Mouse (Mus musculus) heart, embryonic 10.5 days (tissue): ENCODE data around the gene Slc6a8. TPM values are rescaled to one million over a fixed set of nuclear protein-coding genes. Genes with fewer than 3 reads are reported as not detected.
A peak's percentile ranks its signal among the peaks of the same experiment; 100 is the strongest.

Experiments used
- DNase-seq: peaks from one replicate; pipeline ENCODE4 v3.0.0-alpha.2; 2017; ENCODE audit warnings: low spot score
- H3K27ac ChIP-seq: fragments of 300-500 bp; sonication (generic); 2 replicates; pipeline ENCODE4 v1.5.1; 2016; ENCODE audit warnings: mild to moderate bottlenecking
- H3K27me3 ChIP-seq: fragments of 300-500 bp; sonication (generic); 2 replicates; pipeline ENCODE4 v1.6.1; 2016; ENCODE audit warnings: mild to moderate bottlenecking; ENCODE audit not compliant: poor library complexity, insufficient read depth, severe bottlenecking
- H3K36me3 ChIP-seq: fragments of 300-500 bp; sonication (generic); 2 replicates; pipeline ENCODE4 v1.6.1; 2016; ENCODE audit warnings: mild to moderate bottlenecking, moderate library complexity
- H3K4me1 ChIP-seq: fragments of 300-500 bp; sonication (generic); 2 replicates; pipeline ENCODE4 v1.6.1; 2016; ENCODE audit warnings: mild to moderate bottlenecking
- H3K4me3 ChIP-seq: fragments of 300-500 bp; sonication (generic); 2 replicates; pipeline ENCODE4 v1.5.1; 2016; ENCODE audit warnings: mild to moderate bottlenecking, moderate library complexity
- H3K9me3 ChIP-seq: fragments of 300-500 bp; sonication (generic); 2 replicates; pipeline ENCODE4 v1.6.1; 2016; ENCODE audit warnings: mild to moderate bottlenecking, moderate library complexity
- WGBS: fragments of 180-500 bp; shearing (Covaris S2); methylation state at CpG from one replicate; pipeline ENCODE4 v1.1.7; 2016; 5-methylcytosine and 5-hydroxymethylcytosine counted together
- polyA plus RNA-seq: library from polyadenylated mRNA; unstranded; fragments of >200 nt; fragmentation: Nextera tagmentation; extraction: Ambion mirVana; gene quantifications from 2 replicates; pipeline ENCODE4 v1.2.1, GENCODE M21; 2016

The Slc6a8 gene
- polyA plus RNA-seq = 5.8 and 6.2 TPM in 2 replicates

DNA sequence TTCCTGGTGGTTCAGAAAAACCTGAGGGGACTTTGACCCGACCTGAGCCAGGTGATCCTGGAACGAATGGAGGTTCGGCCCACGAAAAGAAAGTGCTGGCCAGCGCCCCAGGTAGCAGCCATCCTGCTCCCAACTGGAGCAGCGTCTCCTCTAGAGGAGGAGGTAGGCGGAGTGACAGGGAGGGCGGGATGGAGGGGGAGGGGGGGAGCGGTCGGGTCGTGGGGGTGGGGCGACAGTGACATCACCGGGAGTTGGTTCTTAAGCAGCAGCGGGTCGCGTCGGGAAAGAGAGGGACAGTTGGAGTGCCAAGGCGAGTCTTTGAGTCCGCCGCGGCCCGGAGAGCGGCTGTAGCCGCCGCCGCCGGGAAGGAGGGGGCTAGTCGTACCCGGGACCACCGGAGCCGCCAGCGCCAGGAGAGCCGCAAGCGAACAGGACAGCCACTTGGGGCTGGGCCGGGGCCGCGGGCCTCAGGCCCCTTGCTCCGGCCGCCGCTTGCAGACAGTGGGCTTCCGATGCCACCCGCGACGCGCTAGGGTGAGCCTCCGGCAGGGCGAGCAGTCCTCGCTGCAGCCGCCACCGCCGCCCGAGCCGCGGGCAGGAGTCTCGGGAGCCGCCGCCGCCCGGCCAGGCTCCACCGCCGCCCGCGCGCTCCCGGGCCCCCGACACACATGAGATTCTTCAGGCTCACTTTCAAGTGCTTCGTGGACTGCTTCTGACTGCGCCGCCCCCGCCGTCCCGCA is at the start of gene Slc6a8:
Gene Slc6a8 (plus strand): TSS at position 272 of the 740 bp plus-strand sequence.
- Histone ChIP-seq H3K4me3 (peak within 1 kb of the TSS; percentile 68), H3K27me3 (peaks cover 24% of the 10 kb centered on the region), H3K36me3 (peaks cover 17% of the 10 kb centered on the region), H3K9me3 (no peaks in the 10 kb centered on the region), H3K27ac (peak within 1 kb of the TSS; percentile 89), H3K4me1 (0 out of 2 replicates have a peak, but pooled peaks cover 6% of the 10 kb centered on the region)
- peak; percentile 87 for DNase-seq
- 8% methylated on average over 56 of the region's 72 CpGs for WGBS

DNA sequence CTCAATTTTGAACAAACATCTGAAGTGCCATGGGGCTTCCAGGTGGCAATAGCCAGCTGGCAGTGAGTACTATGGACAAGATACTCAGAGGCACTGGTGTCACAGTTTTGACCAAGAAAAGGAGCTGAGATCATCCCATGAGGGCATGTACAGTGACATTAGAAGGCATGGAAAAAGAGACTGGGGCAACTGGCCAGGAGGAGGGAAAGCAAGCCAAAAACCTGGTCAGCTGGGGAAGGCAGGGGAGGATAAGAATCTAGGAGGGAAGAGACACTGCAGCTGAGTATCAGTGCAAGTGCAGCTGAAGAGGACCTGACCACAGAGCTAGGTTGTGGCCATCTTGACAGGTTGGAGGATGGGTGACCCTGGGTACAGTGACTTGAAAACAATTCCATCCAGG is 46.0 kb upstream of the Slc6a8 start:
- no peak for DNase-seq
- no peak overlapping the region for H3K4me3 ChIP-seq
- H3K27ac ChIP-seq = no peak overlapping the region
- H3K9me3 ChIP-seq = no peaks in the 10 kb centered on the region
- no peaks in the 10 kb centered on the region for H3K4me1 ChIP-seq
- H3K27me3 ChIP-seq = peaks cover 54% of the 10 kb centered on the region; the same call in 1 of the 2 replicates
- no peaks in the 10 kb centered on the region for H3K36me3 ChIP-seq

DNA sequence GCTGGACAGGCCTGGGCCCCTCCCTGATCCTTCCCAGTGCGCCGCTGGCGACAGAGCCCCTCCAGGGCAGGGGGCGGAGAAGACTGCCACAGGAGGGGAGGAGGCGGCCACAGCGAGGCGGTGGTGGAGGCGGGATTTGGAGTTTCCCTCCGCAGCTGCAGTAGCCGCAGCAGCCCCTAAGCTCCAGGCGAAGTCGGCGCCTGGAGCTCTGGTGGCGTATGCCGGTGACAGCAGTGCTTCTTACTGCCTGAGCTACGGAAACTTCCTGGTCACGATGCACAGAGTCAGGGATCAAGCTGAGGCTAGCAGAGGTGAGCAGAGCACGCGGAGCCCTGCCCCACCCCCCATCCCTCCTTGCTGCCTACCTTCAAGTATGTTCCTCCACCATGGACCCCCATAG is 37.5 kb upstream of the Slc6a8 start:
- Histone ChIP-seq H3K9me3 (no peaks in the 10 kb centered on the region), H3K36me3 (no peaks in the 10 kb centered on the region), H3K4me1 (peaks cover 19% of the 10 kb centered on the region), H3K27ac (no peak overlapping the region), H3K4me3 (peak overlapping the region; percentile 40; the same call in 1 of the 2 replicates), H3K27me3 (peaks cover 93% of the 10 kb centered on the region)
- 15% methylated on average over 19 of the region's 19 CpGs for WGBS
- DNase-seq = no peak

GRCm38 (mm10) chrX:73637415-73637814 is 35.5 kb upstream of the Slc6a8 start:
- H3K36me3 ChIP-seq = no peaks in the 10 kb centered on the region
- H3K4me1 ChIP-seq = peaks cover 19% of the 10 kb centered on the region
- peak overlapping the region; percentile 48 for H3K4me3 ChIP-seq
- H3K27ac ChIP-seq = no peak overlapping the region
- DNase-seq = no peak
- peaks cover 89% of the 10 kb centered on the region for H3K27me3 ChIP-seq
- no peaks in the 10 kb centered on the region for H3K9me3 ChIP-seq
- 10% methylated on average over 19 of the region's 19 CpGs for WGBS

DNA sequence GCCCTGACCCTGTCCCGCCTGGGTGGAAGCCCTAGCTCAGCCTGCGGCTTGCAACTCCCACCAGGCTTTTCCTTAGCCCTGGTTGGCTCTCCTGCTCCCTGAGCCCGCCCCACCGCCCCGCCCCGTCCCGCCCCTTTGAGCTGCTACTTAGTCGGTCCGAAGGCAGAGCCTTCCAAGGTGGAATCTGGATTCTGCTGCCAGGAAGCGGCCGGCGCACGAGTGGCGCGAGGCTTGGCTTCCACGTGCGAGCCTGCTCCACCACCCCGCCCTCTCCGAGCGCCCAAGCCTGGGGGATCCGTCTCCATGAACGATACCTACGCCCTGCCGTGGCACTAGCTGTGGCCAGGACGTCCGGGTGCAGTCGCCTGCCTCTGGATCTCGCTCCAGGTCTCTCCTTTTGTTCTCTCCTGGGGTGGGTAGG is 33.7 kb upstream of the Slc6a8 start, which contains the start of gene Dusp9:
Gene Dusp9 (plus strand): TSS at position 165 of the 421 bp plus-strand sequence.
- Histone ChIP-seq H3K4me3 (peak within 1 kb of the TSS; percentile 57), H3K9me3 (no peaks in the 10 kb centered on the region), H3K4me1 (peaks cover 19% of the 10 kb centered on the region), H3K36me3 (no peaks in the 10 kb centered on the region; the same call in 1 of the 2 replicates), H3K27me3 (peaks cover 80% of the 10 kb centered on the region), H3K27ac (peak within 1 kb of the TSS; percentile 81)
- DNase-seq = peak; percentile 84
- WGBS = 11% methylated on average over 28 of the region's 28 CpGs

DNA sequence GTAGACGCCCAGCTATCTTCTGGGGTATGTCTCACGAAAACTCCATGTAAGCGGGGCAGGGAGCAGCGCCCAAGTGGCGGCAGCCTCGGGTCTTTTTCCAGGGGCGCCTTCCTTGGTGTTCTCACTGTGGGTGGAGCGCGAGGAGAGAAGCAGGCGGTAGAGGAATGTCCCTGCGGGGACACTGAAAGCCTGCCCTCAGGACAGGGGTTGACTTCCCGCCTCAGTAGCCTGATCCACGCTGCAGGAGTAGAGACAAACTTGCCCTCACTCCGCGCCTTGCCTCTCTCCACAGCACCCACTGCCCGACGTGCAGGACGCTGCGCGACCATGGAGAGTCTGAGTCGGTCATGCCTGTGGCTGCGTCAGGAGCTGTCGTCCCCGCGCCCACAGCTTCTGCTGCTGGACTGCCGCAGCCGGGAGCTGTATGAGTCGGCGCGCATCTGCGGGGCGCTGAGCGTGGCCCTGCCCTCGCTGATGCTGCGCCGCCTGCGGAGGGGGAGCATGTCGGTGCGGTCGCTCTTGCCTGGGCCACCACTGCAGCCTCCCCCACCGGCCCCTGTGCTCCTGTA is 33.0 kb upstream of the Slc6a8 start:
- H3K27me3 ChIP-seq = peaks cover 75% of the 10 kb centered on the region
- H3K27ac ChIP-seq = peak overlapping the region; percentile 81
- H3K36me3 ChIP-seq = no peaks in the 10 kb centered on the region; the same call in 1 of the 2 replicates
- peak overlapping the region; percentile 57 for H3K4me3 ChIP-seq
- no peaks in the 10 kb centered on the region for H3K9me3 ChIP-seq
- peak; percentile 74 for DNase-seq
- WGBS = 18% methylated on average over 40 of the region's 41 CpGs
- H3K4me1 ChIP-seq = peaks cover 19% of the 10 kb centered on the region

- no peaks in the 10 kb centered on the region for H3K4me1 ChIP-seq
- no peaks in the 10 kb centered on the region for H3K9me3 ChIP-seq
- WGBS = 15% methylated on average over 4 of the region's 4 CpGs
- no peak overlapping the region for H3K27ac ChIP-seq
- DNase-seq = no peak
- H3K27me3 ChIP-seq = peaks cover 25% of the 10 kb centered on the region
- H3K4me3 ChIP-seq = no peak overlapping the region
- H3K36me3 ChIP-seq = no peaks in the 10 kb centered on the region; the same call in 1 of the 2 replicates
These were observed 27.8 kb upstream of the Slc6a8 start for GRCm38 (mm10) chrX:73645121-73645520.

DNA sequence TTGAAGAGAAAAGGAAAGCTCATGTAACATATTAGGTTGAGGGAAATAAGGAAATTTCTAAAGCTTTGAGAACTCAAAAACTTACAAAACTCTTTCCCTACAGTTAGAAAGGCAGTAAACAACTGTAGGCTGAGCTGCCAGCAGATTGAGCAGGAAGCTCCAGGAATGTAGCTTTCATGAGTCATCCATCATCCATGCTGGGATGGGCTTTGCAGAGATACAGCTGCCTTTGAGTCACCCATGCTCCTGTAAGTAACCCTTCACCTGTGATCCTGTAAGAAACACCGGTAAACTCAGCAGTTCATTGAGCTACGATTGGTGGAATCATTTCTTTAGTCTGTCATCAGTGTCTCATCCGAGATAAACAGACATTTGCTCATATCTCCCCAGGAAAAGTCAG is 22.1 kb upstream of the Slc6a8 start:
- 62% methylated on average over 3 of the region's 3 CpGs for WGBS
- H3K27ac ChIP-seq = no peak overlapping the region
- H3K27me3 ChIP-seq = 0 out of 2 replicates have a peak, but pooled peaks cover 5% of the 10 kb centered on the region
- no peaks in the 10 kb centered on the region for H3K9me3 ChIP-seq
- H3K36me3 ChIP-seq = no peaks in the 10 kb centered on the region
- H3K4me1 ChIP-seq = no peaks in the 10 kb centered on the region
- no peak for DNase-seq
- no peak overlapping the region for H3K4me3 ChIP-seq

DNA sequence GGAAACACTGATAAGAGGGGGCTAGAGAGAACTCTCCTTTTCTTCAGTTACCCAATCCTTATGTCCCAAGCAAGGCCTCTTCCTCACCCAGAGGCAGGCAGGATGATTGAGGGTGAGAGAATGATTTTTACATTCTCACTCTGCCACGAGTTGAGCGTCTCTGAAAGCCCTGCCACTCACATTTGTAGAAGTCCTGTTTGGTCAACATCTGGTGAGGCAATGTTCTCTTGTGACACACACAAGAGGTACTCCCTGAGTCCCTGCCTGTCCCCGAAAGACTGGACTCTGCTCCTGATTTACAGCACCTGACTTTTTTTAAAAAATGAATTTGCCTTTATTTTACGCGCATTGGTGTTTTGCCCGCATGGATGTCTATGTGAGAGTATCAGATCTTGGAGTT is 19.6 kb upstream of the Slc6a8 start:
- H3K9me3 ChIP-seq = no peaks in the 10 kb centered on the region
- peaks cover 28% of the 10 kb centered on the region; the same call in 1 of the 2 replicates for H3K27me3 ChIP-seq
- H3K27ac ChIP-seq = no peak overlapping the region
- H3K4me3 ChIP-seq = no peak overlapping the region
- DNase-seq = no peak
- no peaks in the 10 kb centered on the region for H3K4me1 ChIP-seq
- WGBS = 75% methylated on average over 6 of the region's 6 CpGs
- no peaks in the 10 kb centered on the region for H3K36me3 ChIP-seq

GRCm38 (mm10) chrX:73654177-73654576 is 18.8 kb upstream of the Slc6a8 start:
- peaks cover 35% of the 10 kb centered on the region; the same call in 1 of the 2 replicates for H3K27me3 ChIP-seq
- no peaks in the 10 kb centered on the region for H3K9me3 ChIP-seq
- no peak overlapping the region for H3K27ac ChIP-seq
- no peak overlapping the region for H3K4me3 ChIP-seq
- DNase-seq = peak; percentile 82
- 14% methylated on average over 6 of the region's 6 CpGs for WGBS
- H3K4me1 ChIP-seq = no peaks in the 10 kb centered on the region
- no peaks in the 10 kb centered on the region for H3K36me3 ChIP-seq

DNA sequence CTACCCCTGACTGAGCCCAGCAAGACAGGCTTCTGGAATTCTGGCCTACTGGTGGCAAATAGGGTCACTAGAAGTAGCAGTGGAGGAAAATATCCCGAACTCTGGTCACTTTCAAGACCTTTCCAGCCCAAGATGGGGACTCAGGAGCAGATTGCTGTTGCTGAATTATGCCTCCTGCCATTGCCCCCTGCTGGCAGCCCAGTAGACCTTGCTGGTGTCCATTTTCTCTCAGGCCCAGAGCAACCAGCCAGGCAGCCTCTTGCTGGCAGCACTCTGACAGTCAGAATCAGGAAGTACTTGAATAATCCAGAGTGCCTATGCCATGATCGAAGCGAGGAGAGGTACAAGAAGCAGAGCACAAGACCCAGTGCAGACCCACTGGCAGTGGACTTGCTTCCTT is 17.4 kb upstream of the Slc6a8 start:
- Histone ChIP-seq H3K27ac (no peak overlapping the region), H3K4me3 (no peak overlapping the region), H3K27me3 (peaks cover 46% of the 10 kb centered on the region; the same call in 1 of the 2 replicates), H3K4me1 (no peaks in the 10 kb centered on the region), H3K36me3 (no peaks in the 10 kb centered on the region), H3K9me3 (no peaks in the 10 kb centered on the region)
- WGBS = 72% methylated on average over 3 of the region's 3 CpGs
- no peak for DNase-seq

- peaks cover 50% of the 10 kb centered on the region; the same call in 1 of the 2 replicates for H3K27me3 ChIP-seq
These were observed 14.6 kb upstream of the Slc6a8 start for GRCm38 (mm10) chrX:73658391-73658790.

GRCm38 (mm10) chrX:73658936-73659574 is 13.9 kb upstream of the Slc6a8 start:
- H3K27ac ChIP-seq = peak overlapping the region; percentile 78; the same call in 1 of the 2 replicates
- 58% methylated on average over 13 of the region's 13 CpGs for WGBS
- H3K27me3 ChIP-seq = peaks cover 50% of the 10 kb centered on the region; the same call in 1 of the 2 replicates
- no peaks in the 10 kb centered on the region for H3K9me3 ChIP-seq
- peak; percentile 47 for DNase-seq
- peak overlapping the region; percentile 60; the same call in 1 of the 2 replicates for H3K4me3 ChIP-seq
- no peaks in the 10 kb centered on the region for H3K4me1 ChIP-seq
- H3K36me3 ChIP-seq = no peaks in the 10 kb centered on the region

More at GRCm38 (mm10) chrX:73658391-73658790, 14.6 kb upstream of the Slc6a8 start:
- Histone ChIP-seq H3K27ac (no peak overlapping the region), H3K9me3 (no peaks in the 10 kb centered on the region), H3K4me1 (no peaks in the 10 kb centered on the region), H3K4me3 (no peak overlapping the region), H3K36me3 (no peaks in the 10 kb centered on the region)
- DNase-seq = no peak
- WGBS = 46% methylated on average over 7 of the region's 7 CpGs
